Mouse (Mus musculus): Measurements from ENCODE around the gene Selplg. TPM values are rescaled to one million over a fixed set of nuclear protein-coding genes. Genes with fewer than 3 reads are reported as not detected.
"Not testable (repeated sequence)": the region's sequence is repeated elsewhere in the genome, so short reads cannot be mapped to it uniquely, and the experiment has no call there.

Gene Selplg
- polyA plus RNA-seq, 1 experiment: 0.74 TPM

DNA sequence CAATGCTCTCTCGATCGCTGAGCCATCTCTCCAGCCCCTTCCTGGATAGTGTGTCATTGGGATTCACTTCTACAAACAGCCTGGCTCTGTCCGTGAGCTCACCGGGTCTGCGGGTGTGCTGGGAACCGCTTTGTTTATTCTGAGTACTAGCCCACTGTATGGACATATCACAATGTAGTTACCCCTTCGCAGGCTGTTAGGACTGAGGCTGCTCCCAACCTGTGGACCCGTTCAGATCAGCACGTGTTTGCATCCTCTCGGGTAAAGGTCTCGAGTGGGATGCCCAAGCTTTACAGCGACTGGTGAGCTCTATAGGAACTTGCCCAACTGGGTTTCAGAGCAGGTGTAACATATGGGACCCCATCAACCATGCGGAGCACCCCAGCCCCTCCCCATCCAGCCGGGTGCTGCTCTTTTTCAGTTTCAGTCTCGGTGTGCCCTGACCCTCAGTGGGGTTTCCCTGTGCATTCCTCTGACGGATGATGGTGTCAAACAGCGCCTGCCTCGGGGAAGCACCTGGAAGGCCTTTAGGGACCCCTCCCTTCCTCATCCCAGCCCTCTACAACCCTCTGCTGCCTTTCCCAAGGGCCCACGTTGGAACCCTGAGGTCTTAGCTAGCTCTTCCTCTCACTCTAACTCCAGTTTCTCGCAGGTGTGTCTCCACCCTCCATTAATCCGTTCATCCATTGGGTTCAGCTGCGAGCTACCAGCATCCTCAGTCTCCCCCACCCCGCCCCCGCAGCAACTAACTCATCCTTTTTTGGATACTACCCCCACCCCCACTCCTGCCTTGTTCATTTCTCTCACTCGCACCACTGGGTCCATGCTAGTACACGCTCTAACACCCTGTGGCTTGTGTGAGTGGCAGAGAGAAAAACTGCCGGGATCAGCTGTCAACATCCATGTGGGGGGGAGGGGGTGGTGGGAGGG lies 18.1 kb downstream of the Selplg start:
- H3K4me3 ChIP-seq (ENCODE audit: insufficient read depth, low read length): no peak overlapping the region

DNA sequence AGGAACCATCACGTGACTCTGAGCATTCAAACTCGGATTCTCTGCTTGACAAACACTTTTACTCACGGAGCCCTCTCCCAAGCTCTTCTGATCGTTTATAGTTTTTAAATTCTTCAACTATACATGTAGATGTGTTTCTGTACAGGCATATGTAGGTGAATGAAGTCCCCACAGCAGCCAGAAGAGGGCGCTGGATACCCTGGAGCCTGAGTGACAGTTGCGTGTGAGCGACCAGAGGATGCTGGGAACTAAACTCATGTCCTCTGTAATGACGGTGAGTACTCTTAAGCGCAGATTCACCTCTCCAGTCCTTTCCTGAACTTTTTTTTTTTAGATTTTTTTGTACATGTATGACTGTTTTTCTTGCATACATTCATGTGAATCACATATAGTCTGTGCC lies 18.8 kb downstream of the Selplg start:
- no peak overlapping the region for H3K4me3 ChIP-seq (ENCODE audit: insufficient read depth, low read length)
- H3K27ac ChIP-seq (ENCODE audit: insufficient read depth, low read length): no peak overlapping the region
- no peaks in the 10 kb centered on the region for H3K4me1 ChIP-seq (ENCODE audit: control insufficient read depth, insufficient read depth, low read length)
- peak; percentile 29; the same call in 1 of the 2 replicates for TF ChIP-seq CTCF (IDR thresholded peaks at IDR 0.05; ENCODE audit: borderline replicate concordance, insufficient read depth, low read length)
- TF ChIP-seq POLR2A (IDR thresholded peaks at IDR 0.05; ENCODE audit: low read depth, low read length): no peak

More for the DNA sequence above, 18.1 kb downstream of the Selplg start:
- TF ChIP-seq CTCF (IDR thresholded peaks at IDR 0.05; ENCODE audit: borderline replicate concordance, insufficient read depth, low read length): no peak
- no peak for TF ChIP-seq POLR2A (IDR thresholded peaks at IDR 0.05; ENCODE audit: low read depth, low read length)
- Histone ChIP-seq H3K27ac (ENCODE audit: insufficient read depth, low read length) (no peak overlapping the region), H3K4me1 (ENCODE audit: control insufficient read depth, insufficient read depth, low read length) (no peaks in the 10 kb centered on the region)

DNA sequence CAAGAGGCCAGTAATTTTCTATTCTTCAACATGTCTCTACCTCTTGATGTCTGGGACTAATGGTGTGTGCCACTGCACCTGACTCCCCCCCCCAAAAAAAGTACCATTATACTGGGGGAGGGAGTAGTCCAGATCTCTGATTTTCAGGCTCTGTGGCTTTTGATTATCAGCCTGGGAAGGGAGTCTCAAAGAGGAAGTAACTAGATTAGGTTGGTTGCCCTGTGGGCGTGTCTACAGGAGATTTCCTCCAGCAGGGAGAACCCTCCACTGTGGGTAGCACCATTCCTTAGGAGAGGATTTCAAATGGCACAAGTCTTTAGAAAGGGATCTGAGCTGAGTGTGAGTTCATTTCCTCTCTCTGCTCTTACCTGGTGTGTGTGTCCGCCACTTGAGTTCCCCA lies 19.8 kb downstream of the Selplg start:
- TF ChIP-seq CTCF (IDR thresholded peaks at IDR 0.05; ENCODE audit: borderline replicate concordance, insufficient read depth, low read length) (no peak), POLR2A (IDR thresholded peaks at IDR 0.05; ENCODE audit: low read depth, low read length) (no peak)
- Histone ChIP-seq H3K4me3 (ENCODE audit: insufficient read depth, low read length) (no peak overlapping the region), H3K27ac (ENCODE audit: insufficient read depth, low read length) (no peak overlapping the region), H3K4me1 (ENCODE audit: control insufficient read depth, insufficient read depth, low read length) (peaks cover 7% of the 10 kb centered on the region)

DNA sequence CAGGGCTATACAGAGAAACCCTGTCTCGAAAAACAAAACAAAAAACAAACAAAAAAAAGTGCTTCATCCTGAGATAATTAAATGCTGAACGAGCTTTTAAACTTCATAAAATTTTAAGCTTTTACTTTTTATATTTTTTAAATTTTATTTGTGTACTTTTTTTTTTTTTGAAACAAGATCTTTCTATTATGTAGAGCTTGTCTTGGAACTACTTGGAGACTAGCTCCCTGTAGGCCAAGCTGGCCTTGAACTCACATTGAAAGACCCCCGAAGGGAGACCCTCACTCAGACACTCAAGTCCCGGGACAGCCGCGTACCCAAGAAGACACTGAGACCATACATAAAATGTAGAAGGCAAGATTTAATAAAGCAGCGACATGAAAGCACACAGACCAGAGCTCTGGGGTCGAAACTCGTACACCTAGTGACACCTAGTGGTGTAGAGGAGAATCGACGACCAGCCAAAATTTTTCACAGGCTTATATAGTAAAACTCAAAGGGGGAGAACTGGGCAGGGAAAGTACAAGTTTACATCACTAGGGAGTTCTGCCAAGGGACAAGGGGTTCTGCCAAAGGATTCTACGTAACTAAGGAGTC lies 20.5 kb downstream of the Selplg start:
- H3K4me3 ChIP-seq (ENCODE audit: insufficient read depth, low read length); H3K4me1 ChIP-seq (ENCODE audit: control insufficient read depth, insufficient read depth, low read length); H3K27ac ChIP-seq (ENCODE audit: insufficient read depth, low read length): not testable (repeated sequence)
- 0 out of 2 replicates have a peak, but pooled peaks have one; percentile 5 for TF ChIP-seq CTCF (IDR thresholded peaks at IDR 0.05; ENCODE audit: borderline replicate concordance, insufficient read depth, low read length)

DNA sequence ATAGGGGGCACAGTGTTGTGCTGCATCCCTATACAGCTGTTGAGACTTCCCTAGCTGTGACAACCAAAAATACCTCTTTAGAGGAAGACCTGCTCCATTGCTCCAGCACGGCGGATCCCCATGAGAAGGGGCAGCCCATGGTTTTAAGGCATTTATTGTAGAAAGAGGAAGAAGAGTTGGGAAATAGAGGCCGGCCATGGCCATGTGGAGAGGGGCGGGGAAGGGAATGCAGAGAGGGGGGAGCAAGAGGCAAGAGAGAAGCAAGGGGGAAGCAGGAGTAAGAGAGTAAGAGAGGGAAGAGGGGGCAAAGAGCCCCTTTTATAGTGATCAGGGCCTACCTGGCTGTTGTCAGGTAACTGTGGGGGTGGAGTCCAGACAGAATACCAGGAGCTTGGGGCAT lies 22.3 kb downstream of the Selplg start:
- Histone ChIP-seq H3K4me3 (ENCODE audit: insufficient read depth, low read length) (no peak overlapping the region), H3K4me1 (ENCODE audit: control insufficient read depth, insufficient read depth, low read length) (peaks cover 9% of the 10 kb centered on the region), H3K27ac (ENCODE audit: insufficient read depth, low read length) (no peak overlapping the region)
- TF ChIP-seq POLR2A (IDR thresholded peaks at IDR 0.05; ENCODE audit: low read depth, low read length) (no peak), CTCF (IDR thresholded peaks at IDR 0.05; ENCODE audit: borderline replicate concordance, insufficient read depth, low read length) (no peak)

DNA sequence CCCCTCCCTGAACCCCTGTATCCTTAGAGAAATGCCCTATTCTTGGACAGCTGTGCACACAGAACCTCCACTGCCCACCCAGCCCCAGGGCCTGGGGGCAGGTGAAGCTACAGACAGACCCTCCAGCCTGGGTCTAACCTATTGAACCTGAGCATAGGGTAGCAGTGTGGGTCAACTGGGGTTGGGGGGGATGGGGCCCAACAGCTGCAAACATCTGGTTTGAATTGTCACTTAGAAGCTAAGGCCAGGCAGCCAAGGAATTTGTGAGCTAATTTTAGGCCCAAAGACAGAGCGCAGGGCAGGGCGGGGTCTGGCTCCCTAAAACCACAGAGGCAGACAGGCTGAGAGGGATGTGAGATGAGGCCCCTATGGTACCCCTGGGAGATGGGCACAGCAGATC lies 24.3 kb downstream of the Selplg start:
- Histone ChIP-seq H3K4me1 (ENCODE audit: control insufficient read depth, insufficient read depth, low read length) (peaks cover 9% of the 10 kb centered on the region), H3K4me3 (ENCODE audit: insufficient read depth, low read length) (no peak overlapping the region), H3K27ac (ENCODE audit: insufficient read depth, low read length) (no peak overlapping the region; the same call in 1 of the 2 replicates)
- TF ChIP-seq CTCF (IDR thresholded peaks at IDR 0.05; ENCODE audit: borderline replicate concordance, insufficient read depth, low read length) (no peak), POLR2A (IDR thresholded peaks at IDR 0.05; ENCODE audit: low read depth, low read length) (no peak)

DNA sequence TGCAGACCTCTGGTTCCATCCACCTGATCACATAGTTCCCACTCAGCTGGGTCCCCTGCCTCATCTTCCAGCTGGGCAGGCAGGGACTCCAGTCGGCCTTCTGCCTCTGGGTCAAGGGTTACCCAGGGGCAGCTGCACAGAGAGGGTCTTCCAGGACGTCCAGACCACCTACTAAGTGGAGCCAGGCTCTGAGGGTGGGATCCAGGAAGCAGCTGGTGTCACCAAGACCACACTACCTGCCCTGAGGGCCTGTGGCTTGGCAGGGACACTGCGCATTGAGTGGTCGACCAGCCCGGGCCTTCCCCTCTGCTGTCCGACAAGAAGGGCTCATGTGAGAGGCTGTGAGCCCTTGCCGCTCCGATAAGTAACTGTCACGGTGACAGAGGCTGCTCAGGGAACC lies 24.7 kb downstream of the Selplg start:
- H3K4me3 ChIP-seq (ENCODE audit: insufficient read depth, low read length): no peak overlapping the region
- no peak overlapping the region for H3K27ac ChIP-seq (ENCODE audit: insufficient read depth, low read length)
- peaks cover 9% of the 10 kb centered on the region for H3K4me1 ChIP-seq (ENCODE audit: control insufficient read depth, insufficient read depth, low read length)
- TF ChIP-seq POLR2A (IDR thresholded peaks at IDR 0.05; ENCODE audit: low read depth, low read length) (no peak), CTCF (IDR thresholded peaks at IDR 0.05; ENCODE audit: borderline replicate concordance, insufficient read depth, low read length) (no peak)

DNA sequence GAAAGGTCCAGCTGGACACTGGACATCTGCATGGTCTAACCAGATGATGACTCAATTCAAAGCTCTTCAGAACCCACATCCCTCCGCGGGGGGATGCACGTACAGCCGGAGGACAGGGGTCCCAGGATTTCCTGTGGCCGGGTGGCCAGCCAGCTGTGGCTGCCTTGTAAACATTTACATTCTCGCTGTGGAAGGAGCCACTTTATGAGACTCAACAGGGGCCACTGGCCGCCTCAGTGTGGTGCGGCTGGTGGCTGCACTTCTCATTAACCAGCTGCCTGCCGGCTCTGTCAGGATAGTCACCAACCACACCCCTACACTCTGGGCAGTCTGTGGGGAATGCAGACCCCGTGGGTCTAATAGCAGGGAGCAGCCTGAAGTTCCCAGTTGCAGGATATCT lies 26.0 kb downstream of the Selplg start:
- peaks cover 9% of the 10 kb centered on the region for H3K4me1 ChIP-seq (ENCODE audit: control insufficient read depth, insufficient read depth, low read length)
- no peak overlapping the region for H3K27ac ChIP-seq (ENCODE audit: insufficient read depth, low read length)
- no peak overlapping the region for H3K4me3 ChIP-seq (ENCODE audit: insufficient read depth, low read length)
- no peak for TF ChIP-seq CTCF (IDR thresholded peaks at IDR 0.05; ENCODE audit: borderline replicate concordance, insufficient read depth, low read length)
- TF ChIP-seq POLR2A (IDR thresholded peaks at IDR 0.05; ENCODE audit: low read depth, low read length): no peak

DNA sequence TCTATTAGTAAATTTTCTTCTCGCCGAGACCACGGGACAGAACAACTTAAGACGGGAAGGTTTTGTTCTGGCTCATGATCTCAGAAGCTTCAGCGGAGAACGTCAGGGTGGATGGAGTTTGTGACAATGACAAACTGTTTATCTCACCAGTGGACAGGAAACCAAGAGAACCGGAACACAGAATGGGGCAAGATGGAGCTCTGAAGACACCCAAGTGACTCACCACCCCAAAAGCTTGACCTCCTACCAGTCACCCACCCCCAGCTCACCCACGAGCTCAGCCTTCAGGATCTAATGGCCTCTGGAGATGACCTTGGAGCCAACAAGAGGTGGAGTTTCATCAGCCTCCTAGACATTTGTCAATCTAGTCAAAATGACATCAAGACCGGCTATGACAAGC lies 27.1 kb downstream of the Selplg start:
- Histone ChIP-seq H3K27ac (ENCODE audit: insufficient read depth, low read length) (no peak overlapping the region), H3K4me3 (ENCODE audit: insufficient read depth, low read length) (no peak overlapping the region), H3K4me1 (ENCODE audit: control insufficient read depth, insufficient read depth, low read length) (peaks cover 9% of the 10 kb centered on the region)
- TF ChIP-seq POLR2A (IDR thresholded peaks at IDR 0.05; ENCODE audit: low read depth, low read length) (no peak), CTCF (IDR thresholded peaks at IDR 0.05; ENCODE audit: borderline replicate concordance, insufficient read depth, low read length) (no peak)

DNA sequence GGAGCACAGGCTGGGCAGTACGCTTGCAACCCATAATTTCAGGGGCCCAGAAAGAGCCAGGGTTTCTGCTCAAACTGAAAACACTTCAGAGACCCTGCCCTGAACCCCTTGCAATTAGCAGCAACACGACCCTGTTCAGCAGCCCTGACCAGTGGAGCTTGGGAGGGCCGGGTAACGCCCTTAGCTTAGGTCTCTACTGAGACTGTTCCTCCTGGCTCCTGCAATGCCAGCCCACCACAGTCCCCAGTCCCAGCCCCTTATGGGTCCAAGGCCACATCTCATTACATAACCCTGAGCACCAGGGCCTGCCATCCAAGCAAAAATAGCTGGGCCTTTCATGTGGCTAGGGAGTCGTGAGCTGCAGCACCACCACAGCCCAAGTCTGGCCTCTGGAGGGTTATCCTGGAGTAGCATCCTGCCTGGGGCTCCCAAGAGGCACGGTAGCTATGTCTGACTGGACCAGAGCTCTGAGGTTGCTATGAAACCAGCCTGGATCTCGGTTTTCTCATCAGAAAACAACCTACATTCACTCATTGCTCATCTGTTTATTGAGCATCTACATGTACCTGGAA lies 28.0 kb downstream of the Selplg start:
- TF ChIP-seq POLR2A (IDR thresholded peaks at IDR 0.05; ENCODE audit: low read depth, low read length) (no peak), CTCF (IDR thresholded peaks at IDR 0.05; ENCODE audit: borderline replicate concordance, insufficient read depth, low read length) (no peak)
- H3K4me1 ChIP-seq (ENCODE audit: control insufficient read depth, insufficient read depth, low read length): peaks cover 9% of the 10 kb centered on the region
- no peak overlapping the region for H3K27ac ChIP-seq (ENCODE audit: insufficient read depth, low read length)
- H3K4me3 ChIP-seq (ENCODE audit: insufficient read depth, low read length): no peak overlapping the region

All from embryonic fibroblast, embryonic 13.5 days (primary cell).